Mouse (Mus musculus) hindbrain, embryonic 15.5 days (tissue): ENCODE data around the gene Gzmc. TPM values are rescaled to one million over a fixed set of nuclear protein-coding genes. Genes with fewer than 3 reads are reported as not detected.
"Not testable (repeated sequence)": the region's sequence is repeated elsewhere in the genome, so short reads cannot be mapped to it uniquely, and the experiment has no call there.

ENCODE experiments used
- ATAC-seq: fragments of 200-750 bp; cut with Nextera tagmentation; 2 replicates; pipeline ENCODE4 v1.8.0; 2017; ENCODE audit warnings: low read depth, moderate number of reproducible peaks, moderate TSS enrichment; ENCODE audit not compliant: low FRiP score
- H3K27ac ChIP-seq: fragments of 300-500 bp; sonication (generic); replicated peaks from 2 replicates; pipeline ENCODE4 v1.5.1; 2015; ENCODE audit warnings: mild to moderate bottlenecking, inconsistent platforms
- H3K27me3 ChIP-seq: fragments of 300-500 bp; sonication (generic); 2 replicates; pipeline ENCODE4 v1.6.1; 2015; ENCODE audit warnings: control low read depth, inconsistent platforms
- H3K36me3 ChIP-seq: fragments of 300-500 bp; sonication (generic); 2 replicates; pipeline ENCODE4 v1.6.1; 2015; ENCODE audit warnings: control low read depth, inconsistent platforms
- H3K4me1 ChIP-seq: fragments of 300-500 bp; sonication (generic); replicated peaks from 2 replicates; pipeline ENCODE4 v1.6.1; 2015; ENCODE audit warnings: control low read depth, inconsistent platforms
- H3K4me2 ChIP-seq: fragments of 300-500 bp; sonication (generic); 2 replicates; pipeline ENCODE4 v1.6.1; 2015; ENCODE audit warnings: moderate library complexity, mild to moderate bottlenecking, inconsistent platforms
- H3K4me3 ChIP-seq: fragments of 300-500 bp; sonication (generic); 2 replicates; pipeline ENCODE4 v1.5.1; 2015; ENCODE audit warnings: mild to moderate bottlenecking, inconsistent platforms
- H3K9ac ChIP-seq: fragments of 300-500 bp; sonication (generic); 2 replicates; pipeline ENCODE4 v1.6.1; 2015; ENCODE audit warnings: inconsistent platforms
- H3K9me3 ChIP-seq: fragments of 300-500 bp; sonication (generic); 2 replicates; pipeline ENCODE4 v1.6.1; 2016; ENCODE audit warnings: control low read depth, inconsistent platforms
- WGBS: fragments of 180-500 bp; shearing (Covaris S2); methylation state at CpG from one replicate; pipeline ENCODE4 v1.1.7; 2015; 5-methylcytosine and 5-hydroxymethylcytosine counted together
- polyA plus RNA-seq: library from polyadenylated mRNA; unstranded; fragments of >200 nt; fragmentation: Nextera tagmentation; extraction: Ambion mirVana; gene quantifications from 2 replicates; pipeline ENCODE4 v1.2.1, GENCODE M21; 2015

Gene Gzmc
- polyA plus RNA-seq: not detected in 2 replicates

DNA sequence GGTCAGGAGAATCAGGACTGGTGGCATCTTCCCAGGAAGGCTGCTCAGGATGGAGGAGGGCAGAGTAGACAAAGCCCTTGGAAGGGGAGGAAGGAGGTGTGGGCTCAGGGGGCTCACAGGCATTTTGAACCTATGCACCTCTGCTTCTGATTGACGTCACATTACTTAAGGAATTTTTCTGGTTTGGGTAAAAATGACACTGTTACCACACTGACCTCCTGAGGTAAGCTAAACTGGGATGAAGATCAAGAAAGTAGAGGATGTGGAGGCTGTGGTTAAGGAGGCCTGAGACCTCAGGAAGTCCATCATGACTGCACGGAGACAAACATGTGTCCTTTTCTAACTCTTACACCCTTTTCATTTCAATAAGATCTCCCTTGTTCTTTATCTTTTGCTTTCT is at the start of gene Gzmc:
Gzmc (minus strand) TSS at position 101 of the 400 bp plus-strand sequence.
- Histone ChIP-seq H3K4me1 (no peaks in the 10 kb centered on the region), H3K27me3 (no peaks in the 10 kb centered on the region), H3K36me3 (no peaks in the 10 kb centered on the region), H3K4me2 (no peak within 1 kb of the TSS), H3K9ac (no peak within 1 kb of the TSS), H3K9me3 (no peaks in the 10 kb centered on the region), H3K27ac (no peak within 1 kb of the TSS), H3K4me3 (no peak within 1 kb of the TSS)
- ATAC-seq: no peak
- 89% methylated on average over 2 of the region's 2 CpGs for WGBS

DNA sequence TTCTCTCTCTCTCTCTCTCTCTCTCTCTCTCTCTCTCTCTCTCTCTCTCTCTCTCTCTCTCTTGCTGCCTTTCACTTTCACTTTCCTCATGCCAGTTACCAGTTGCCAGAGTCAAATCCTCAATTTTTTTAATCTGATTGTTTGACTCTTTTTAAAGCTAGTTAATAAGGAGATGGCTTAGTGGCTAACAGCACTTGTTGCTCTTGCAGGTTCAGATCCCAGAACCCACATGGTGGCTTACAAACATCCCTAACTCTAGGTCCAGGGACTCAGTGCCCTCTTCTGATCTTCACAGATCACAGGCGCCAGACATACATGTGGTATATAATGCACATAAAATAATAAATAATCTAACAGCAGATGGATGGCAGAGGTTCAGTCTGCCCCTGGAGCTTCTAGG is 49.4 kb upstream of the Gzmc start:
- no peaks in the 10 kb centered on the region for H3K36me3 ChIP-seq
- no peak overlapping the region for H3K9ac ChIP-seq
- no peak overlapping the region for H3K4me2 ChIP-seq
- no peak overlapping the region for H3K27ac ChIP-seq
- 97% methylated on average over 1 of the region's 1 CpGs for WGBS
- H3K27me3 ChIP-seq: no peaks in the 10 kb centered on the region
- H3K4me1 ChIP-seq: no peaks in the 10 kb centered on the region
- ATAC-seq: no peak
- no peaks in the 10 kb centered on the region for H3K9me3 ChIP-seq
- no peak overlapping the region for H3K4me3 ChIP-seq

GRCm38 (mm10) chr14:56281090-56281489 is 46.6 kb upstream of the Gzmc start:
- ATAC-seq: no peak
- Histone ChIP-seq H3K9ac (no peak overlapping the region), H3K27ac (no peak overlapping the region), H3K4me3 (no peak overlapping the region), H3K36me3 (no peaks in the 10 kb centered on the region), H3K4me1 (no peaks in the 10 kb centered on the region), H3K4me2 (no peak overlapping the region), H3K27me3 (no peaks in the 10 kb centered on the region), H3K9me3 (no peaks in the 10 kb centered on the region)
- WGBS: 65% methylated on average over 5 of the region's 5 CpGs

GRCm38 (mm10) chr14:56278691-56279090 is 44.2 kb upstream of the Gzmc start:
- not testable (repeated sequence) for H3K27me3 ChIP-seq, H3K27ac ChIP-seq, H3K4me3 ChIP-seq, H3K9ac ChIP-seq, H3K4me1 ChIP-seq, H3K4me2 ChIP-seq, ATAC-seq, H3K9me3 ChIP-seq, H3K36me3 ChIP-seq
- 45% methylated on average over 7 of the region's 7 CpGs for WGBS

- 84% methylated on average over 7 of the region's 7 CpGs for WGBS
- H3K9ac ChIP-seq: not testable (repeated sequence)
These were observed 41.6 kb upstream of the Gzmc start for GRCm38 (mm10) chr14:56276096-56276495.

GRCm38 (mm10) chr14:56266109-56266508 is 31.7 kb upstream of the Gzmc start:
- Histone ChIP-seq H3K4me2 (no peak overlapping the region), H3K4me3 (no peak overlapping the region), H3K27me3 (no peaks in the 10 kb centered on the region), H3K27ac (no peak overlapping the region), H3K9ac (no peak overlapping the region), H3K9me3 (no peaks in the 10 kb centered on the region), H3K36me3 (no peaks in the 10 kb centered on the region), H3K4me1 (no peaks in the 10 kb centered on the region)
- ATAC-seq: no peak
- WGBS: 98% methylated on average over 1 of the region's 1 CpGs

More at GRCm38 (mm10) chr14:56276096-56276495, 41.6 kb upstream of the Gzmc start:
- not testable (repeated sequence) for H3K27ac ChIP-seq, H3K4me1 ChIP-seq, H3K4me3 ChIP-seq, ATAC-seq, H3K4me2 ChIP-seq, H3K9me3 ChIP-seq, H3K27me3 ChIP-seq, H3K36me3 ChIP-seq

DNA sequence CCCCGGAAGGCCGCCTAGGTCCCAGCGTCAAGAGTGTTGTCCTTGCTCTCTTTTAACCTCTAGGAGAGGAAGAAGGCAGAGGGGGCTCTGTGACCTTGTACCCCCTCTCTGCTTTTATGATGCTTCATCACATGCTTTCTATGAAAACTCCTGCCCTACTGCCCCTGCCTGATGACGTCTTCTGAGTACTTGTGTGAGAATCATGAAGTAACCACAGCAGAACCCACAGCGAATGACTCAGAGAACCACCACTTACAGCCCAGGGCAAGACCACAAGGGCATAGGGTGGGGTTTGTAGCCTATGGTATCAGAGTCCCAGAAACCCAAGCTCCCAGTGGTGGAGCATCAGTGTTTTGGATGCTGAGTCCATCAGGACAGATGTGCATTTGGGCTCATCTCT is 27.7 kb upstream of the Gzmc start, which contains the start of gene Gzmb:
Gzmb (minus strand) TSS at position 108 of the 400 bp plus-strand sequence.
- no peaks in the 10 kb centered on the region for H3K27me3 ChIP-seq
- no peaks in the 10 kb centered on the region for H3K9me3 ChIP-seq
- no peaks in the 10 kb centered on the region for H3K4me1 ChIP-seq
- no peak within 1 kb of the TSS for H3K9ac ChIP-seq
- 93% methylated on average over 5 of the region's 5 CpGs for WGBS
- no peaks in the 10 kb centered on the region for H3K36me3 ChIP-seq
- no peak for ATAC-seq
- H3K27ac ChIP-seq: no peak within 1 kb of the TSS
- no peak within 1 kb of the TSS for H3K4me3 ChIP-seq
- no peak within 1 kb of the TSS for H3K4me2 ChIP-seq

DNA sequence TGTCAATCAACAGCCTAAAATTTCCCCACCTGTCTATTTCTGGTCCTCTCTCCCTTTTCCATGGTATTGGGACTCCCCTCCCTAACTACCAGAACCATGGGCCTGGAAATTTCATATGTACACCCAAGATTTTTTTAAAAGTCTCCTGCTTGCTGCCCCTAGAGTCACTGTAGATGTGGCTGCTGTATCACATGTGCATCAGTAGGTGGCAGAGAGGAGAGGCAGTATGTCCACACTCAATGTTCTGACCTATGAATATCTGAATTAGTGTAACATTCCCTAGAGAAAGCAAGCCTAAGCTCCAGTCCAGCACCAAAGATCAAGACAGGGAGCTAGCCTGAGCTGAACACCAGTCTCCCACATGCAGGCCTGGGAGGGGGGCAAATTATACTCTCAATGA is 6.0 kb upstream of the Gzmc start:
- Histone ChIP-seq H3K27me3 (no peaks in the 10 kb centered on the region), H3K9ac (no peak overlapping the region), H3K4me2 (no peak overlapping the region), H3K4me1 (no peaks in the 10 kb centered on the region), H3K36me3 (no peaks in the 10 kb centered on the region), H3K9me3 (no peaks in the 10 kb centered on the region), H3K27ac (no peak overlapping the region), H3K4me3 (no peak overlapping the region)
- ATAC-seq: no peak

GRCm38 (mm10) chr14:56211317-56211716 is 23.1 kb downstream of the Gzmc start, which contains the start of gene Gzmf:
Gzmf (minus strand) TSS chr14:56211417.
- no peaks in the 10 kb centered on the region for H3K36me3 ChIP-seq
- no peaks in the 10 kb centered on the region for H3K4me1 ChIP-seq
- H3K27ac ChIP-seq: no peak within 1 kb of the TSS
- H3K9ac ChIP-seq: no peak within 1 kb of the TSS
- H3K27me3 ChIP-seq: no peaks in the 10 kb centered on the region
- H3K4me2 ChIP-seq: no peak within 1 kb of the TSS
- ATAC-seq: no peak
- H3K4me3 ChIP-seq: no peak within 1 kb of the TSS
- WGBS: 96% methylated on average over 4 of the region's 4 CpGs
- H3K9me3 ChIP-seq: no peaks in the 10 kb centered on the region

GRCm38 (mm10) chr14:56205613-56206012 is 28.8 kb downstream of the Gzmc start:
- 96% methylated on average over 1 of the region's 1 CpGs for WGBS
- no peaks in the 10 kb centered on the region for H3K9me3 ChIP-seq

GRCm38 (mm10) chr14:56205021-56205420 is 29.4 kb downstream of the Gzmc start:
- not testable (repeated sequence) for H3K27me3 ChIP-seq, H3K9me3 ChIP-seq, H3K36me3 ChIP-seq, H3K4me3 ChIP-seq, H3K27ac ChIP-seq, H3K9ac ChIP-seq, H3K4me2 ChIP-seq, H3K4me1 ChIP-seq, ATAC-seq
- WGBS: 47% methylated on average over 5 of the region's 5 CpGs

More at GRCm38 (mm10) chr14:56205613-56206012, 28.8 kb downstream of the Gzmc start:
- H3K27ac ChIP-seq: no peak overlapping the region
- ATAC-seq: no peak
- H3K4me3 ChIP-seq: no peak overlapping the region
- H3K4me2 ChIP-seq: no peak overlapping the region
- no peaks in the 10 kb centered on the region for H3K4me1 ChIP-seq
- no peaks in the 10 kb centered on the region for H3K36me3 ChIP-seq
- no peaks in the 10 kb centered on the region for H3K27me3 ChIP-seq
- H3K9ac ChIP-seq: no peak overlapping the region

DNA sequence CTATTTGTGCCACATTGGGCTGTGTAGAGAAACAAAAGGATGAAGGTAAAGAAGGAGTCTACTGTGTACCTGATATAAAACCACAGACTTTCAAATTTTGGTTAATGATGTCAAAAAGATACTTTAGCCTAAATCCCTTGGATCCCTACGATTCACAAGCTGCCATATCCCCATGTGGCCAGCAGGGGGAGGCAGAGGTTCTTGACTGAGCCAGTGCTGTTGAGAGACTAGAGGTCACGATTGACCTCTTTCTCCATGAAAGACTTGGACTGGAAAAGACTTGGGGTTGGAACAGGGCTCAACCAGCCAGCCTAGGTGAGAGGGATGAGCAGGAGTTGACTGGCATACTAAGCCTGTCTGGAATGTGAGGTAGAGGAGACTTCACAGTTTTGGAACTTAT is 30.5 kb downstream of the Gzmc start:
- Histone ChIP-seq H3K4me2 (no peak overlapping the region), H3K36me3 (no peaks in the 10 kb centered on the region), H3K4me1 (no peaks in the 10 kb centered on the region), H3K27ac (no peak overlapping the region), H3K4me3 (no peak overlapping the region), H3K9me3 (no peaks in the 10 kb centered on the region), H3K9ac (no peak overlapping the region), H3K27me3 (no peaks in the 10 kb centered on the region)
- WGBS: 15% methylated on average over 2 of the region's 2 CpGs
- ATAC-seq: no peak

DNA sequence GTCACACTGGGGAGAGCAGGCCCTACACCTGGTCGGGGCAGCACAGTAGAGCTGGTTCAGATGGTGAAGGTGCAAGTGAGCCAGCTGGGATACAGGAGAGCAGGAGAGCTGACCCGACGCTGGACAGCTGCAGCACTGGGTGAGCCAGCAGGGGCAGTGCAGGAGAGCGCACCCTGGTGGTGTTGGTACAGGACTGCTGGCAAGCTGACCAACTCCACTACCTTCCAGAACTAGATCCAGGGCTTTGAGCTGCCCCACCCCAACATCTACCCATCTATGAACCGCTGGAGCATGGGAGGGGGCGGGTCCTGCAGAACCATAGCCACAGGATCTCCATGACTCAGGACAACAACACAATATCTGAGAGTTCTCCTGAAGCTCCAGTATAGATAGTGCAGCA is 47.5 kb downstream of the Gzmc start:
- Histone ChIP-seq H3K36me3 (no peaks in the 10 kb centered on the region), H3K27me3 (no peaks in the 10 kb centered on the region), H3K4me1 (no peaks in the 10 kb centered on the region), H3K9me3 (no peaks in the 10 kb centered on the region), H3K4me2 (no peak overlapping the region), H3K9ac (no peak overlapping the region), H3K4me3 (no peak overlapping the region), H3K27ac (no peak overlapping the region)
- no peak for ATAC-seq
- 63% methylated on average over 6 of the region's 6 CpGs for WGBS
